Mouse (Mus musculus) thymus, postnatal 25 days (tissue): ENCODE data around the gene Mab21l1.
A peak's percentile ranks its signal among the peaks of the same experiment; 100 is the strongest.

Experiments
- DNase-seq: peaks from one replicate; pipeline ENCODE4 v3.0.0; 2022

The Mab21l1 gene

DNA sequence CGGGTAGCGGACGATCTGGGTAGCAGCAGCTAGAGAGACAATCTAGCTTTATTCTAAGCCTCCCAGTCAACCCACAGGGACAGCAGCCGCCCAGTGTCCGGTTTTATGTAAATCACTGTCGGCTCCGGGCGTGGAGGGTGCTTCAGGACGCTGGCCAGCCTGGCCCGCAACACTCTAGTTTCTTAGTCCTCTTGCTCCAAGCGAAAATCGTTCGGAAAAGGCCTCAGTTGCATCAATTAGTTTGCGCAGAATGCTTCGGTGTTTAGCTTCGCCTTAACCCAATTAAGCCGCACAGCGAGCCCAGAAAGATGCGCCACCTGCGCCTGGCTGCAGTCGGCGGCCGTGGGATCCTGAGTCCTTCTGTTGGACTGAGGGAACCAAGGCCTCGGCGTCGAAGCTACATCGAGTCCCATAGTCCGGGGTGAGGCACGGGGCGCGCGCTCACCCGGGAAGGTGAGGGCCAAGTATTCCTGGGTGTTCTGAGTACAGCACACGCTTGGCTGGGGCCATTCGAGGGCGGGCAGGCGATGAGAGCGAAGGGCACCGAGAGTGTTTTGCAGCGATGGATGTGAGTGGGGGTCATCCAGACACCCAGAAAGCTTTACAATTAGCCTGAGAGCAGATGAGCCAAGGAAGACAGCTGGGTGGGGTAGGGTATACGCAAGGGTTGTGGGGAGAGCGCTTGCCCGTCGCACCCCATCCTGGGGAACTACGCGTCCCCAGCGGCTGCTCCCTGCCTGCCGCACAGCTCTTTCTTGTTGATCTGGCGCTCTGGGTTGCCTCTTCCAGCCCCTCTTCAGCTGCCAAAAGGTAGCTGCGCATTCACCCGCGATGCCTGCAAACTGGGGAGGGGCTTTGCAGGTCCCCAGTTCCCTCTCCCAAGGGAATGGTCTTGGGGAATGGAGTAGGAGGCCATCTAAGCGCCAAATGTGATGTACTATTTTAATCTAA lies 1.9 kb upstream of the Mab21l1 start:
- no peak for DNase-seq

DNA sequence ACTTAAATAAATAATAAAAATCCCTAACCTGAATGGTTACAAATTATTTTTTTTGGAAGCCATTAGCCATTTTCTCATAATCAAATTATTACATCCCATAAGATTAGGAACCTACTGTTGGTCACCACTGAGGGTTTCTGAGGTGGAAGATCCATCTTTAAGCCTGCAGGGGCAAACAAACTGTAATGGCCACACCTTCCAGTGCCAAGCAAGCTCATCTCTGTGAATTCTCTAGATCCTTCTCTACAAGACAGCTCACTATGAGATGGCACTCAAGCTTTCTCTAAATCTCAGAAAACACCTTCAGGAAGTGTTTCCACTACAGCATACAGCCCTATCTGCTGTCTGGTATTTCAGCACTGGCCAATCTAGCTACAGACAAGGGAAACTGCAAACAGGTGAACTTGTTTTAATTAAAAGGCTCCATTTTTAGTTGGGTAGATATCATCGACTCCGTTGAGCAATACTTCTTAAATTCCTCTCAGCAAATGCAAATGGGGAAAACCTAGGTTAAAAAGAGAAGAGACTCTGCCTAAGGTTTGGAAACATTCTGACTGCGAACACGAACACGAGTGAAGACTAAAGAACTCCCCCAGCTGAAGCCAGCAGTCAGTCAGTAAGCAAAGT lies 768 bp upstream of the Mab21l1 start:
- no peak for DNase-seq

DNA sequence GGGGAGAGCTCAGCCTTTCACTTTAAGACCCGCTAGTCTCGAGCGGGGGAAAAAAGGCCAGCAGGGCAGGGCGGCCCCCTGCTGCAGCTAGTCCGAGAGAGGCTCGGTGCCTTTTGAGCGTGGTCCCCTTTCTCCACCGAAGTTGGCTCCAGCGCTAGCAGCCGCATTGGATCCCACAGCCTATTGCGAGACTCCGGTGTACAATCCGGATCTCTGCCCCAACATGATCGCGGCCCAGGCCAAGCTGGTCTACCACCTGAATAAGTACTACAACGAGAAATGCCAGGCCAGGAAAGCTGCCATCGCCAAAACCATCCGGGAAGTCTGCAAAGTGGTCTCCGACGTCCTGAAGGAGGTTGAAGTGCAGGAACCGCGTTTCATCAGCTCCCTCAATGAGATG lies 461 bp downstream of the Mab21l1 start:
- peak; percentile 2 for DNase-seq

DNA sequence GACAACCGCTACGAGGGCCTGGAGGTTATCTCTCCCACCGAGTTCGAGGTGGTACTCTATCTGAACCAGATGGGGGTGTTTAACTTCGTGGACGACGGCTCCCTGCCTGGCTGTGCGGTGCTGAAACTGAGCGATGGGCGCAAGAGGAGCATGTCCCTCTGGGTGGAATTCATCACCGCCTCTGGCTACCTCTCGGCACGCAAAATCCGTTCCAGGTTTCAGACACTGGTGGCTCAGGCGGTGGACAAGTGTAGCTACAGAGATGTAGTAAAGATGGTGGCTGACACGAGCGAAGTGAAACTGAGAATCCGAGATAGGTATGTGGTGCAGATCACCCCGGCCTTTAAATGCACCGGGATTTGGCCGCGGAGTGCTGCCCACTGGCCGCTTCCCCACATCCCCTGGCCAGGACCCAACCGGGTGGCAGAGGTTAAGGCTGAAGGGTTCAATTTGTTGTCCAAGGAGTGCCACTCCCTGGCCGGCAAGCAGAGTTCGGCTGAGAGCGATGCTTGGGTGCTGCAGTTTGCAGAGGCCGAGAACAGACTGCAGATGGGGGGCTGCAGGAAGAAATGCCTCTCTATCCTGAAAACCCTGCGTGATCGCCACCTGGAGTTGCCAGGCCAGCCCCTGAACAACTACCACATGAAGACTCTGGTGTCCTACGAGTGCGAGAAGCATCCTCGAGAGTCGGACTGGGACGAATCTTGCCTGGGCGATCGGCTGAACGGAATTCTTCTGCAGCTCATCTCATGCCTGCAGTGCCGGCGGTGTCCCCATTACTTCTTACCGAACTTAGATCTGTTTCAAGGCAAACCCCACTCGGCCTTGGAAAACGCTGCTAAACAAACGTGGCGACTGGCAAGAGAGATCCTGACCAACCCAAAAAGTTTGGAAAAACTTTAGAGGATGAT lies 1.1 kb downstream of the Mab21l1 start:
- peak; percentile 2 for DNase-seq

DNA sequence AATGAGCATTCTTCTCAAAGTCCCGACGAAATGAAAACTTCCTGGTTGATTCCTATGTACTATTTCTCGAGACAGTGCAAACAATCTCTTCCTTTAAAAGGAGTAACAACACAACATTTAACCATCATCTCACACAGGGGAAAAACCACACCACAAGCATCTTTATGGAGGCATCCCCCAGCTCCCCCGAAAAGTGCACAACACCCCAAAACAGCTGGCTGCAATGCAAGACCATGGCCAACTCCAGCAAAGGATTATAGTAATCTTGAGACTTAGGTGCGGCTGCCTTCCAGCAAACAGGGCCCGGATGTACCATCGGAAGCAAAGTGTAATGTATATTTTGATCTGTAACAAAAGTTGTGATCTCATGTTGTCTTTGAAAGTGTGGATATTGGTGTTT lies 1.8 kb downstream of the Mab21l1 start:
- DNase-seq = no peak

DNA sequence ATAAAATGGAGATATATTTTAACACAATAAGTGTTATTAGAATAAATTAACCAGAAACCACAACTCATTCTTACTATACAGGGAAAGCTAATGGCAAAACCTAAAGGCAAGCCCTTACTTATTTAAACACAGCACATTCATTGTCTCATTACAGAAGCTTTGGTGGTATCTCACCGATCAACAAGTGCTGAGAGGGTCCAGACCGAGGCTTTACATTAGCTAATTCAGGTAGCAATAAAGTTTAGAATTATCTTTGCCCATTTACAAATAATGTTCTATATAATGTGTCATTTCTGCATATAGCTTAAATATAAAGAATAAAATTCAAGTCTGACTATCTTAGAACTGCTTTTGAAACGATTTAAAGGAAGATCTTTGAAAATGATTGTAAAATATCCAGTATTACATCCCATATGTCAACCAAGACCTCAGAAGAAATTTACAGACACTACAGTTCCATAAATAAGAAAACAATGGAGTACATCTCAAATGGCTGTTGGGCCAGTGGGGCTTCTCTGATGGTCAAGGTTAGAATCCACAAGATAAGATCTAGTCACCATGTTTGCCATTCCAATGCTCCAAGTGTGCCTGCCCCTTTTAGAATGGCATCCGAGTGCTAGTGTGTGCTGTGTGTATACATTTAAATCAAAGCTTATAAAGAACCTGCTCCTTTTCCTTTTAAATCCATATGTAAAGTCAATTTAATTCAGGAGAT lies 3.1 kb downstream of the Mab21l1 start:
- no peak for DNase-seq

DNA sequence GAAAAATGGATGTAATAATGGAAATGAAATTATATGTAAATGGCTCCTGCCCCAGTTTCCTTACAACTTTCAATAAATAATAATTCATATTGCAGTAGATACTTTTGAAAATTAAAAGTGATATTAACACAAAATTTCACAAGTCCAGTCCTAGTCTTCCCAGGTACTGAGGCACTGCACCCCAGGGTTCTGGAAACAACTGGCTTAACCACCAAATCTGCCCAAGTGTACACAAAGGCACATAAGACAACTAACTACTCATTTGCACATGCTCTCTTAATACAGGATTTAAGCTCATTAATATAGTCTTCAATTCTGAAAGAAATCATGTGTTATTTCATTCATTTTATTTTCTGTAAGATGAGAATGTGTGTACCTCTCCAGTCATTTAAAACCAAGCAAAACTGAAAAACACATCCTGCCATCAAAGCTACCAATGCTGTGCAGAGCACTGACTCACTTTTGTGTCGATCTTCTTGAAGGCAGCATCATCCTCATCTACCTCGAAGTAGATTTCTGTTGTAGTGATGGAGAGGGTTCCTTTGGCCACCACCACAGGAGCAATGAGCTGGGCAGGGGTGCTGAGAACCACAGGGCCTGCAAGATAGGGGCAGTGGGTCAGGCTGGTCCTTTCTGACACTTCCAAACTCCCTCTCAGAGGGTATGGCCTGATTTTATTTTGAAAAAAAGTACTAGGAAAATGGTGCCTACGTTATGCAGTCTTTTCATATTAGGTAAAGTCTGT lies 3.8 kb downstream of the Mab21l1 start:
- DNase-seq = no peak

DNA sequence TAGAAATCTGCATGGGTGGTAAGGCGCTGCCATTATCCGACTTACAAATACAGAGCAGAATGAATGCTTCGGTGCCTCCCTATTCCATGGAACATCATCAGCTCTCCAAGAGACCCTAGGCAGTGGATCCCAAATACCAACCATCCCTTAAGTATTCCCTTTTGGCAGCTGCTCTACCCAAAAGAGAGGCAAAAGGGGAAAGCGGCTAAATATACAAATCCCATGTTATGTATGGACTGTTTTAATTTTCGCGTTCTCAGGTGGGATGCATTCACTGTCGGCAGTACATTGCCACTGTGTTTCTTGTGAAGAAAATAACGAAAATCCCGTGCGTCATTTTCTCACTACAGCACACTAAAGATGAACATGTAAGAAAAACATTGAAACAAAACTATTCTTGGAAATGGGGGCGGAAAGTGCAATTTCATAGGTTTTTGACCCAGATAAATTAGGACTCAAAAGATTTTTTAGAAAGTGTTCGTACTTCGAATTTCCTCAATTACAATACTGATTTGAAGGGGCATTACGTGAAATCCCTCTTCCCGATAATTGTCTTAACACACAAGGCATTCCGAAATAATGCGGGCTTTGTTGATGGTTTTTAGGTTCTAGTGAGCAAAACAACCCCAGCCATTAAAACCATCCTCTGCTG lies 4.7 kb downstream of the Mab21l1 start:
- DNase-seq = no peak

DNA sequence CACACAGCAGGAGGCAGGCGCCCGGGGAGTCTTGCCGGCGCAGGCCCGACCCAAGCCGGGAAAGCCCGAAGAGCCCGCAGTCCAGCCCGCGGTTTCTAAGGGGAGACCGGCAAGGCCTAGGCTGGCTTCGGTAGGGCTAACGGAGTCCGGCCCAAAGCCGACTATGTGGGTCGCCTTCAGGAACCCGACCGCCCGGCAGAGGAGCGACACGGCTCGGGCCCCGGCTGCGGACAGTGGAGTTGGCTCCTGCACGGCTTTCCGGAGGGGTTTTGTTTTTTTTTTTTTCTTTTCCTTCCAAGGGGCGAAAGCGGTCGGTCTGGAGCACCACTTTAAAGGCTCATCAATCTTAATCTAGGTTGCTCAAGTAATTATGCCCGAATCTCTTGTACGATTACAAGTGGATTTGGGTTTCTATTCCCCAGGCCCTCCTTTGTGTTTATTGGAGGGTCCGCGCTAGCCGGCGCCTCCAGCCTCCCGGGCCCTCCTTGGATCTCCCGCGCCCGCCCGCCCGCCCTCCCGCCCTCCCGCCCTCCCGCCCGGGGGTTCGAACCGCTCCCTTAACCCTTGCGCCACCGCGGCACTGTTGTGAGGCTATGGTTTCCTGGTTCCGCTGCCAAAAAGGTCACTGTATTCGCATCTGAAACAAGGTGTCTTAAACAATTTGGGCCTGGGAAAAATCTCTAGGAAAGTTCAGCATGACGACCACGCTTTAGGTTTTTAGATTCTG lies 5.3 kb downstream of the Mab21l1 start:
- no peak for DNase-seq

DNA sequence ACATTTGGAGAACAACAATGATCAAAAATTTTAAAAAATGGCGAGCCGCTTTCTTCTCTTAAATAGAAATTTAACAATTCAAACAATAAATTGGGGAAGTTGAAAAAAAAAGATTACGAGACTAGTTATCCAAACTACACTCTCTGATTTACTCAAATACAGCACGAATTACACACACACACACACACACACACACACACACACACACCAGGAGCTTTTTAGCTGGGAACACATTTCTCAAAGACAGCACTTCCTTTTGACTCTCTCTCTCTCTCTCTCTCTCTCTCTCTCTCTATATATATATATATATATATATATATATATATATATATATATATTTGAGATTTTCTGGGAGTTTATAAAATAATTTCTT lies 5.9 kb downstream of the Mab21l1 start:
- no peak for DNase-seq

DNA sequence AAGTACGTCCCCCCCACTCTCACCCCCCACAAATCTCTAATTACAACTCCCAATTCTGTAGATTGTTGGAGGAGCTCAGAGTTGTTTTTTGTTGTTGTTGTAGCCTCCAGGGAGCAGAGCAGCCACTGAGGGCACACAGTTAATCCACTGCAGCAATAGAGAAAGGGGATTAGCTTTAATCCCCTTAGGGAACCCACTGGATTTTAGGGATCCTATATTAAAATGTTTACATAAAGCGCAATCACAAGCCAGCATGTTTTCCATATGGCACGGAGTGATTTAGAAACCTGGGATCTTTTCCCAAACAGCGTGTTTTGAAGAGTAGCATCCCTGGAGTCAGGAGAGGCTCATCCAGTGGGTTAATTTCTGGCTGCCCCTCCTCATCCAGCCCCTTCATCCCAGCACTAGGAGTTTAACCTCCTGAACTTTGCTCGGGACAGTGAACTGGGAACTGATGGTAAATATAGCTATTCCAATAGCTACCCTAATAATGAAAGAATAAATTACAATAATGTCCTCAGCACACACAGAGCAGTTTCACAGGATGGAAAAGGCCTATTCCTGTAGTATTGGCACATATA lies 6.4 kb downstream of the Mab21l1 start:
- DNase-seq = no peak

DNA sequence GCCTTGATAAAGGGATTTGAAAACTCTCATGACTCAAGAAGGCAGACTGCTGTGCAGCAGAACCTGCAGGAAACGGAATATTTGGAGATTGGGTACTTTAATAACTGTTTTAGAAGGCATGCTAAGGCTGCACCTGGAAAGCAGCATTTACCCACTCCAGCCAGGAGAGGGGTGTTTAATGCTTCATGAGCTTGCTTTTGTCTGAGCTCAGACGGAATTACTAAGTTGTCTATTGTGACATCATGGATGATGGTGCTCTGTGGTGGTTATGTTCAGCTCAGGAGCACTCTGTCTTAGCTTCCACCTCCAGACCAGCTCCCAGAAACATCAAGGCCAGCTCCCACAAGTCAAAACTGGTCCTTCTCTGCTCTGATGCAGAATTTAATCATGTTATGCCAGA lies 7.5 kb downstream of the Mab21l1 start:
- no peak for DNase-seq

DNA sequence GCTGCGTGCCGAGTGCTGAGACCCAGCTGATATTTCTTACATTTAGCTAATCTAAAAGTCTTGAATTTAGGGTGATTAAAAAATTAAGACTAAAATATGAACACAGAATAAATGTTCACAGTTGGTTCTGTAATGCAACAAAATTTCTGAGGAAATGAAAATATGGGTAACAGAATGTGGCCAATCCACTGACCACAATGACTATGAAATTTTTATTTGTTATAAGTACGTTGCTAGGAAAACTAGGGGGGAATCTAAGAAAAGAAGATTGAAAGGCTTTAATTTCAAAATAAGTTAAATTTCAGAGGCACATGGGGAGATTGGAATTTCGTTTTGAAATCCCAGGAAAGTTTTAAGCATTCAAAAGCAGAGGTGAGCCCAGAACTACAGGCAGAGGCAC lies 8.3 kb downstream of the Mab21l1 start:
- DNase-seq = no peak

DNA sequence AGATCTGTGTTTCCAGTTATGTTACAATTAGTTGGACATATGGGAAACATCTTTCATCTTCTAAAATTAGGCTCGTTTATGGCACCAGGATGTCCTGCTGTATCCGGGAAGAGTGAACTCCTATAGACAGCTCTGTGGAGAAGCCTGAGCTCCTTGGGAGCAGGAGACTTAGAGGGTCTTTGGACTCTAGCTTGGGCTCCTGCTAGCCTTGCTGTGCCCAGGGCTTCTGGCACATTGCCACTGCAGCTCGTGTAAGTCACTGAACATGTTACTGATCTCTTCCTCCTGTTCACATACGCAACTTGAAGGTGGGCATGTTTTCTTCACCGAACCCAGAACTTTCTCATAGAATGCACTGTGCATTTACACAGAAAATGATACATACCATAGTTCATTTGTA lies 9.9 kb downstream of the Mab21l1 start:
- DNase-seq = no peak

DNA sequence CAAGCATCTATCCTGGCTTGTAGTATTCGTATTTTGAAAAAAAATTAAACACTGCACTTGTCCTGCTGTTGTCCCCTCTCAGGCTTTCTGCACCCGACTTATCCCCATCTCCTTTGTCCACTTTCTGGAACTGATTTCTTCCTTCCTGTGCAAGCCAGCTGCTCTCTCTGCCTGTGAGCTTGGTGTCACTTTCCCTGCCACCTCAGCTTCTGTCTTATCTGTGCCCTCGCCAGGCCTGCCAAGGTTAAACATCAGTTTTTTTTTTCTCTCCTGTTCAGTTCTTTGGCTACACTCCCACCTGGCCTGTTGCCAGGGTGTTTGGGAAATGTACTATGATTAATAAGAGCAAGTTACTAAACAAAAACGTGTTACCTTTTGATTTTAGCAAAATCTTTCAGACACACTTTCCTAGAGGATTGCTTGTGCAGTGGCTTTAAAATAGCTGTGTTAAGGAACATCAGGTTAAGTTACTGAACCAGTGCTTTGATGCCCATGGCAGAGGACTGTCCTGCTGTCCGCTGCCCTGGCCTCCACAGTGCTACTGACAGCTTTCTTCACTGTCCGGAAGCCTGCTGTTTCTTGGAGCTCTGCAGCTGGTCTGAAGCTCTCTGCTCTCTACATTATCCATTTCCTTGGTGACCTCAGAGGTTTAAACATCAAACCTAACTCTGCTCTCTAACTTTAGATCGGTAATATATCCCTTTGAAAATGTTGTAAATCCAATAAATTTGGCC lies 11.7 kb downstream of the Mab21l1 start:
- DNase-seq = no peak

DNA sequence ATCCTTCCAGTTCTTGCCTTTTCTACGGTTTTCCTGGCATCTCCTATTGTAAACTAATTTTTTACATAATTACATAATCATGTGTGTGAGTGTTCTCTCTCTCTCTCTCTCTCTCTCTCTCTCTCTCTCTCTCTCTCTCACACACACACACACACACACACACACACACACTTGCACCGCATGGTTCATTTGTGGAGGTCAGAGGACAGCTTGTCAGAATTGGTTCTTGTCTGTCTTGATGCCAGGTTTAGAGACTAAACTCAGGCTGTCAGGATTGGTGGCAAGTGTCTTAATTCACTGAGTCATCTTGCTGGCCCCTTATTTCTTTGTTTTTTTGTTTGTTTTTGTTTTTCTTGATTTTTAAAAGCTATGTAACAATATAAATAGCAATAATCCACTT lies 12.5 kb downstream of the Mab21l1 start:
- DNase-seq = no peak

DNA sequence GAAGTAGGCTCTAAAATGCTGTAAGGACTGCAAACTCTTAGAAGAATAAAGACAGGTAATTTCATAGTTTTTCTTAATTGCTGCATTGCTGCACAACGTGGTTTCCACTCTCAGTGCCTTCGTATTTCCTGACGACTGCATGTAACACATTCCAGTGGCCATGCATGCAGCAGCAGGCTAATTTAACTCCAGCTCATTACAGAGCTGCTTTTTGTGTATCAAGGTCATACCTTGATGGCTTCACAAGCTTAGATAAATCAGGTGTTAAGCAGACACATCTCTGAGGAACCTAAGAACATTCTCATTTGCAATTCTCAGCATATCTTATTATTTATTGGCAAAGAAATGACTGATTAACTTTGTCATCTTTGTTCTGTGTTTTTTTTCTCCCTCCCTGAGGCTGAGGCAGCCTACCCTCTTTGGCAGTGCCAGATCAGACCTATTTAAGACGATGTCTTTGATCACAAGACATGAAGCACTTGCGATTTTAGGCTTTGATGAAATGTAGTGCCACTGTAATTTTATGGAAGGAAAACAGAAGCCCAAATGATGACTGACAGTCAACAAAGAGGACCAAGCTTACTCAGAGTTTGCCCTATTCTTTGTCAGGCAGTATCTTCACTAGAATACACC lies 32.8 kb downstream of the Mab21l1 start:
- DNase-seq = no peak

DNA sequence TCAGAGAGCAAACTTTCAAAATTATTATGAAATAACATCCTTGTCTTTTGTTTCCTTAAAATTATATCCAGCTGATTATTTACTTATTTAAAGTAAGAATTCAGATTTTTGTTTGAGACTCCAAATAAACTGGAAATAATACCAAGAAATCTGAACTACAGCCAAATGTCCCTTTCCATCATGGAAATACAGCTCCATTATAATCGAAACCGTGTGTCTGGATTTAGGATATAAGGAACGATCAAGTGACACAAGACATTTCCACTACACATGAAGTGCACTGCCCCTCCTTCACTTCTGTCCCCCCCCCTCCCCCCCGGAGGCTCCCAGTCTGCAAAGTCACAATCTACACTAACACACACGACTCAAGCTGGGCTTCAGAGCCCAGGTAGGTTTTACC lies 33.8 kb downstream of the Mab21l1 start:
- no peak for DNase-seq
